Mouse (Mus musculus): ENCODE results near the gene Cldn4. TPM values are rescaled to one million over a fixed set of nuclear protein-coding genes. Genes with fewer than 3 reads are reported as not detected.
A peak's percentile ranks its signal among the peaks of the same experiment; 100 is the strongest.
"Not testable (repeated sequence)": the region's sequence is repeated elsewhere in the genome, so short reads cannot be mapped to it uniquely, and the experiment has no call there.

The Cldn4 gene
- total and polyA plus RNA-seq, 3 experiments = not detected

DNA sequence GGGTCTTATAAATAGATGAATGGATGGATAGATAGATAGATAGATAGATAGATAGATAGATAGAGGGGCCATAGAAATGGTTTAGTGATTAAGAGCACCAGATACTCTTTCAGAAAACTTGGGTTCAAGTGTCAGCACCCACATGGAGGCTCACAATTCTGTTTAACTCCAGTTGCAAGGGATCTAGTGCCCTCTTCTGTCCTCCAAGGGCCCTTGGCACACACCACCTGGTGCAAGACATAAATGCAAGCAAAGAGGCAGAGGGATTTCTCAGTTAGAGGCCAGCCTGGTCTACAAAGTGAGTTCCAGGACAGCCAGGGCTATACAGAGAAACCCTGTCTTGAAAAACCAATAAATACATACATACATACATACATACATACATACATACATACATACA is 17.9 kb upstream of the Cldn4 start:
- DNase-seq = not testable (repeated sequence)

DNA sequence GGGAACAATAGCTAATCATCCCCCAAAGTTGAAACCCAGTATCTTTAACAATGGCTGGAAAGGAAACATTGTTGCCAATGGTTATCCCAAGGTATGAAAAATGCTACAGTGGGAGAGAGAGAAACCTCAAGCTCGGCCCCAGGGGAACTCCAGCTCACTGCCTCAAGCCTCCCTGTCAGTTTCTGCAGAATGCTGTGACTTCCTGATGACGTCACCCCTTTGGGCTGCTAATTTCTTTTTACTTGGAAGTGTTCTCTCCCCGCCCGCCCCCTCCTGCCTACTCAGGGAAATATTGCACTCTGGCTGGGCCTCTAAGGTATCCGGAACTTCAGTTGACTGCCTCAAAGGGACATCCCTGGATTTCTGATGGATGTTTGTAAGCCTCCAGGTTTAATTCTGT is 16.8 kb upstream of the Cldn4 start:
- no peak for DNase-seq

DNA sequence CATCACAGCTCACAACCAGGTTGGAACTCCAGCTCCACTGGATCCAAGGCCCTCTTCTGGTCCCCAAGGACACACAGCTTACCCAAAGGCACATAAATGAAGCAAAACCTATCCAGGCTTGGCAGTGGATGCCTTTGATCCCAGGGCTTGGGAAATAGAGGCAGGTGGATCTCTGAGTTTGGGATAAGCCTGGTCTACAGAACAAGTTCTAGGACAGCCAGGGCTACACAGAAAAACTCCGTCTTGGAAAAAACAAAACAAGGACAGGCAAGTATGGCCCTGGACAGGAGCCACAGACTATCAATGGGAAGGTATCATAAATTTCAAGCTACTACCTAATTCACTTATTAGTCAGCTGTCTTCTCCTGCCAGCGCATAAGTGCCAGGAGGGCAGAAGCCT is 14.8 kb upstream of the Cldn4 start:
- DNase-seq = peak; percentile 51

DNA sequence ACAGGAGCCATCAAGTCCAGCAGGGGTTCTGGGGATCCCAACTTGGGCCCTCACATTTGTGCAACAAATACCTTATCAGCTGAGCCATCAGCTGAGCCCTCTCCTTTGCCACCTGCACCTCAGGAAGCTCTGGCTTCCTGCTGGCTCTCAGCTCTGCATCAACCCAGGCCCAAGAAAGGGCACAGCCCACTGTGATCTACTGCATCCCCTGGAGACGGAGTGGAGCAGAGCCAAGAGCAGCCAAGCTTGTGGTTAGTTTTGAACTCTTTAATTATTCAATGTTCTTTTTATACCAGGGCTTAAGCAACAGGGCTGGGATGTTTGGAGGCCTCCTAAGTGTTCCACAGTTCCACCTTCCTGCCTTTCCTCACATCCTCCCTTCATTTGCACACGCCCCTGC is 13.7 kb upstream of the Cldn4 start:
- no peak for DNase-seq

DNA sequence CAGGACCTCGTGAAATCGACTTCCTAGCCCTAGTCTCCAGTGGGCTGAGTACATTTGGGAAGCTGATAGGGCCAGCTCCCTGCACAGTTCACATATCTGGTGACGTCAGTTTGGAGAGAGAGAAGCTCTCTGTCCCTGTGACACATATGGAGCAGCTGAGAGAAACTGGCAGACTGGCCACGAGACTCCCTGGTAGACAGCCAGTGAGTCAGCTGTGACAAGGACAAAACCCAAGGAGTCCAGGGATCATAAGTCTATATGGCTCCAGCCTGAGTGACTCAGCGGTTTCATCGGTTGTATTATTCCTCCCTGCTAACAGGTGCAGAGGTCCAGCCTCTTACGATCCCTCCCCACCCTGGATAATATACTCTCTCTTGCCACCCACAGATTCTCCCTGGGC is 12.4 kb upstream of the Cldn4 start:
- peak; percentile 91 for DNase-seq

DNA sequence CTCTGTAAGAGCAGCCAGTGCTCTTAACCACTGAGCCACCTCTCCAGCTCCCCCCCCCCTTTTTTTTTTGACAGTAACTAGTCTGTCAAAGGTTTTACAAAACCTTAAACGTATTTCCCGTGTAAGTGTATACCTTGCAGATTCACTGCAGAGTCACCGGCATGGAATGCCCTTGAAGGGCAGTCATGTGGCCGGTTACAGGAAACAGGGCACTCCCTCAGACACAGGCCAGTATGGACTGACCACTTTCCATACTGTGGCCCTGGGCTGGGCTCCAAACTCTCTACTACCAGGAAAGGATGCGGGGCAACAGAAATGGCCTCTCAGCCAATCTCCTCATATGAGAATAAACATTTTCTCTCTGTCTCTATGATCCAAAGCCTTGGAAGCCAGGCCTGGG is 8.8 kb upstream of the Cldn4 start:
- DNase-seq = no peak

DNA sequence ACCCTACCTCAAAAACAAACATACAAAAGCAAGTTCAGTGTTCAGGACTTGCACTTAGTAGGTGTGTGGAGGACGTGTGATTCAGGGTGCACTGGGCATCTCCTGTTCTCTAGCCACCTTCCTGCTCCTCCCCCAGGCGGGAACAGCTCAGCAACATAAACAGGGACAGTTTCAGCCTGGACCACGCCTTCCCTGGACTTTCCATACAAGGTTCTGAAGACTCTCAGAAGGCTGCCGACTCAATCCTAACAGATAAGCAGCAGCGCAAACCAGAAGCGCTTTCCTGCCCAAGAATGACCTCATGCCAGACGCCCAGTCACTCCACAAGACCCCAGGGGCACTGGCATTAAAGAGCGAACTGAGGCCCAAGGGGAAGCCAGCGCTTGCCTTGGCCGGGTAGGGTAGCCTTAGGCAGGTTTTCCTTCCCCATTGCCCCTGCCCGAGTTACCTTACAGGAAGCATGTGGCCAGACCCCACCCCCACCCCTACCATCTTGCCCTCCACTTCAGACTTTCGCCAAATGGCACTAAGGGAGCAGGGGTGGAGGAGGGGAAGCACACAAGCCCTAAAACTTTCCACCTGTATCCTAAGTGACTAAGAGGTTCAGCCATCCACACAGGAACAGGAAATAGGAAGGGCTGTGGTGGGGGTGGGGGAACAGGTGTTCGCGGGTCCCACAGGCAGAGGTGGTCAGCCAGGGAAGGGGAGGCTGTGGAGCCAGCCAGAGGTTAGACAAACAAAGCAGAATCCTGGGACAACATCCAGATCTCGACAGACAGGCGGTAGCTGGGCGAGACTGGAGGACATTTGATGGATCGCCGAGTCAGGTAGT is 4.5 kb upstream of the Cldn4 start:
- no peak for DNase-seq

DNA sequence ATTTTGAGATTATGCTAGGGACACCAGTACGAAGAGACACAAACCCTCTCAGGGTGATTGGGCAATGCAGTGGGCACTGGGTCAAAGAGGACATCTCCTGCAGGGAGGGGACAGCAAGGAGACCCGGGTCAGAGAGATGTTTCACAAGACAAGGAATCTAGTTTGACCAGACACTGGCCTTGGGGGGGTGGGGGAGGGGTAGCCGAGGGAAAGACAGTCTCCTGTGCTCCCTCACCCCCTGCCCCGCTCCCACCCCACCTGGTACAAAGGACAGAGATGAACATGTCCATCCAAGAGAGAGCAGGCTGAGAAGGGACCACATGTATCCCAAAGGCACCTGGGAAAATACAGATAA is 1.3 kb upstream of the Cldn4 start:
- DNase-seq = no peak

DNA sequence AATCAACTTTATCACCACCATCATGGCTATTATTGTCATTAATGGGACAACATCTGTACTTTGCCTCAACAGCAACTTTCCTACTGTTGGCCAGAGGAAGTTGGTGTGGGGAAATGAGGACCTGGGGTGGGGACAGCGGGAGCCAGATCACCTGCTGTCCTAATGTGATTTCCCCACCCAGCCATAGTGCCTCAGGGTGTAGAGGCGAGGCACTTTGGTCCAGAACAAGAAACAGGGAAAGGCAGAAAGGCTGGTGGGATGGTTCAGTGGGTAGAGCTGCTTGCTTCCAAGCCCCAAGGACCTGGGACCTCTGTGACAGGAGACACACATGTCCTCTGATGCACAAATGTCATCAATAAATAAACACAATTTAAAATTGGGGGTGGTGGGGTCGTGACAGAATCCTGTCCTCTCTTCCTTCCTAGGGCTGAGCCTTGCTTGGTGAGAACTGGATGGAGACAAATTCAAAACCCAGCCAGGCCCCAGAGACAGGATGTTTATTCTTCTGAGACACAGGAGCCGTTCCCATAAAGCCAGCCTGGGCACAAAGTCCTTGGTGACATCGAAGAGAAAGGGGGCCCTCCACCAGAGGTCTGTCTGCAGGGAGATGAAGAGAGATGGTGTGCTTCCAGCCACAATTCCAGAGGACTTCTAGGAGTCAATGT is 818 bp upstream of the Cldn4 start:
- DNase-seq = no peak

DNA sequence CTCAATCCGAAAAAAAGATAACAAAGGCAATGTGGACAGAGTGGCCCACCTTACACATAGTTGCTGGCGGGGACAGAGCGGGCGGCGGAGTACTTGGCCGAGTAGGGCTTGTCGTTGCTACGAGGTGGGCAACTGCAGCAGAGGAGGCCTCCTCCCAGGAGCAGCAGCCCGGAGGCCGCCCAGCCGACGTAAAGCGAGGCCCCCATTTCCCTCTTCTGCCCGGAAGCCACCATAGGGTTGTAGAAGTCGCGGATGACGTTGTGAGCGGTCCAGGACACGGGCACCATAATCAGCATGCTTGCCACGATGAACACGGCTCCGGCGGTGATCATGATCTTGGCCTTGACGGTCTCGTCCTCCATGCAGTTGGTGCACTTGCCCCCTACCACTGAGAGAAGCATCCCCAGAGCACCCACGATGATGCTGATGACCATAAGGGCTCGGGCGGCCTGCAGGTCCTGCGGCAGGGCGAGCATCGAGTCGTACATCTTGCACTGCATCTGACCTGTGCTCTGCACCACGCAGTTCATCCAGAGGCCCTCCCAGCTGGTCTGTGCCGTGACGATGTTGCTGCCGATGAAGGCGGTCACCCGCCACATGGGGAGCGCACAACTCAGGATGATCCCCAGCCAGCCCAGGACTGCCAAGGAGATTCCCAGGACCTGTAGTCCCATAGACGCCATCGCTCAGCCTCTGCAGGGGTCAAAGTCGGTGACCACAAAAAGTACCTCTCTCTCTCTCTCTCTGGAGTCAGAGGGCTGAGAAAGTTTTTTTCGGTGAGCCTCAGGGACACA is 474 bp downstream of the Cldn4 start:
- DNase-seq = no peak

DNA sequence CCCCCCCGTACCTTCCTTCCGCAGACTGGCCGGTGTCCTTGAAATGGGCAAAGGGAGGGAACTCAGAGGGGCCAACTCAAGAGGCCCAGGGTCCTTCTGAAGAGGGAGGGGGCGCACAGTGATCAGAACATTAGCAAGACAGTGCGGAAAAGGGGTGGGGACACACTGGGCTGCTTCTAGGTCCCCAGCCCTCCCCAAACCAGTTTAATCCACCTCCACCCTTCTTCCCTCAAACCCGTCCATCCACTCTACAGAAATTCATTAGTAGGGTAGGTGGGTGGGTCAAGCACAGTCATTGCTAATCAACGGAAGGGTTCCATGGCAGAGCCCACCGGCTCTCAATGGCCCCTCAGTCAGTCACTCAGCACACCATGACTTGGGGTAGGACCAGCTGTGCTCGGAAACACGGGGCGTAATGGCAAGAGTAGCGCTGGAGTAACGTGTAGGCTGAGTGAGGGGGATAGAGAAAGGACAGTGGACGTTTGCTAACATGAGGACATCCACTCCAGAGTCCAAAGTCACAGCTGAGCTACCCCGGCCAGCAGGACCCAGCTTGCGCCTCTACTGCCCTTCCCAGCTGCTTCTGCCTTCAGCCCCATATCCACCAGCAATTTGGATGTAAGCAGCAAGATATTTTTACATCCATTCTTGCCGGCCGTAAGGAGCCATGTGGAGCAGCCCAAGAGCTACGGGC is 1.3 kb downstream of the Cldn4 start:
- no peak for DNase-seq

DNA sequence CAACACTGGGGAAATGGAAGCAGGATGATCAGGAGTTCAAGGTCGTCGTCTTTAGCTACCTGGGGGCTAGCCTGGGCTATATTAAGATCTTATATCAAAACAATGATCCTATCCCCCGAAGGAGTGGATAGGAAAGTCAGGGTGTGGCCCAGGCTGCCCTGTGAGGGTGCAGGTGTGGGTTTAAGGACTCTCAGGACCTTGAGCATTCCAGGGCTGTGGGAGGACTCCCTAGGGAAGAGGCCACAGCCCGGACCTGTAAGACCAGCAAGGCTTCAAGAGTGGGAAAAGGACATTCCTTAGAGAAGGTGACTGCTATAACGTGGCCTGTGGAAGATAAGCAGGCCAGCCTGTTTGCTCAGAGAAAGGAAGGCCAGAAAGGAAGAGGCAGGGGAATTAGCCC is 2.6 kb downstream of the Cldn4 start:
- DNase-seq = no peak

DNA sequence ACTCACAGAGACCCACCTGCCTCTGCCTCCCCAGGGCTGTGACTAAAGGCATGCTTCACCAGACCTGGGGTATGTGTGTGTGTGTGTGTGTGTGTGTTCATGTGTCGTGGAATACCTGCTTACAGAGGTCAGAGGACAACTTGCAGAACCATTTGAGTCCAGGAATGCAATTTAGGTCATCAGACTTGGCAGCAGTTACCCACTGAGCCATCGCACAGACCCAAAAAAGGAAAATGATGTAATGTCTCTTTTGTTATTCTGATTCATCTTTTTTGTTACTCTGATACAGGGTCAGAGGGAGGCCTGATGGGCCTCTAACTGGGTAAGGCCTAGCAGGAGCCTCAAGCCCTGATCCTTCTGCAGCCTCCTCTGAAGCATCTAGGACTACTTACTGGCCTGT is 4.0 kb downstream of the Cldn4 start:
- DNase-seq = peak; percentile 70

DNA sequence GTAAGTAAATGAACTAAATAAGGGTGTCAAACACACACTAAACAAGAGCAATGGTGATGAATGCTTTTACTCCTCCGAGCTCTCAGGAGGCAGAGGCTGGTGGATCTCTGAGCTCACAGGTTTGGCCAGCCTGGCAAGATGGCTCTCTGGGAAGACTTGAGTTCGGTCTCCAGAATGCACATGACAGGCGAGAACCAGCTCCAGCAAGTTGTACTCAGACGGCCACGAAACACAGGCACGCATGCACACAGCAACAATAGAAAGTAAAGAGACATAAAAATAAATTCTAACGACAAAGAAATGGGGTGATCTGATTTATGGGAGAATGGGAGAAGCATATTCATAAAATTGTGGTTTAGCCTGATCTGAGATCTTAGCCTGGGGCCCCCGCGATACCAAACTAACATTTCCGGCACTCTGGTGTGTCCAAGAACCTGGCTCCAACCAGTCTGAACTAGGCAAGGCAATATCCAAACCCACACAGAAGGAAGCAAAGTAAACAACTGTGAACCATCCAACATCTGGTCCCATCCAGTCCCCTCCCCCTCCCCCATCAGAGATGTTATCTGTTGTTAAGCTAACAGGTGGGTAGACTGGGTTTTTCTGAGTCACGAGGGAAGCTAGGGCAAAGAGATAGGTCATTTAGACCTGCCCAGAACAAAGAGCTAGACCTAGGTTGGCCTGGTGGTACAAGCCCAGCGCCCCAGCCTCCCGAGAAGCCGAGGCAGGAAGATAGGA is 5.1 kb downstream of the Cldn4 start:
- no peak for DNase-seq

DNA sequence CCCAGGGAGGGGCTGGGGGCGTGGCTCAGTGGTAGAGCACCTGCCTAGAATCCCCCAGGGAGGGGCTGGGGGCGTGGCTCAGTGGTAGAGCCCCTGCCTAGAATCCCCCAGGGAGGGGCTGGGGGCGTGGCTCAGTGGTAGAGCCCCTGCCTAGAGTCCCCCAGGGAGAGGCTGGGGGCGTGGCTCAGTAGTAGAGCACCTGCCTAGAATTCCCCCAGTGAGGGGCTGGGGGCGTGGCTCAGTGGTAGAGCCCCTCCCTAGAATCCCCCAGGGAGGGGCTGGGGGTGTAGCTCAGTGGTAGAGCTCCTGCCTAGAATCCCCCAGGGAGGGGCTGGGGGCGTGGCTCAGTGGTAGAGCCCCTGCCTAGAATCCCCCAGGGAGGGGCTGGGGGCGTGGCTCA is 7.2 kb downstream of the Cldn4 start:
- not testable (repeated sequence) for DNase-seq

DNA sequence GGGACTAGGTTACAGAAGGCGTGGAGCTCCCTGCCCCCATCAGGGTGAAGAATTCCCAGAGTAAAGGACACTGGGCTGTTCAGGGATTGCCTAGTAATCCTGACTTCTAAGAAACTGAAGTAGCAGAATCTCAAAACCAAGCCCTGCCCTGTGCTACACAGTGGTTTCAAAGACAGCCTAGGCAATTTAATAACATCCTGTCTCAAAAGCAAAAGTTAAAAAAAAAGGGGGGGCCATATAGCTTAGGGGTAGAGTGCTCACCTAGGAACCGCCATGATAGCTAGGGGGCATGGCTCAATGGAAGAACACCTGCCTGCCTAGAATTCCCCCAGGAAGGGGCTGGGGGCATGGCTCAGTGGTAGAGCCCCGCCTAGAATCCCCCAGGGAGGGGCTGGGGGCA is 7.7 kb downstream of the Cldn4 start:
- no peak for DNase-seq

DNA sequence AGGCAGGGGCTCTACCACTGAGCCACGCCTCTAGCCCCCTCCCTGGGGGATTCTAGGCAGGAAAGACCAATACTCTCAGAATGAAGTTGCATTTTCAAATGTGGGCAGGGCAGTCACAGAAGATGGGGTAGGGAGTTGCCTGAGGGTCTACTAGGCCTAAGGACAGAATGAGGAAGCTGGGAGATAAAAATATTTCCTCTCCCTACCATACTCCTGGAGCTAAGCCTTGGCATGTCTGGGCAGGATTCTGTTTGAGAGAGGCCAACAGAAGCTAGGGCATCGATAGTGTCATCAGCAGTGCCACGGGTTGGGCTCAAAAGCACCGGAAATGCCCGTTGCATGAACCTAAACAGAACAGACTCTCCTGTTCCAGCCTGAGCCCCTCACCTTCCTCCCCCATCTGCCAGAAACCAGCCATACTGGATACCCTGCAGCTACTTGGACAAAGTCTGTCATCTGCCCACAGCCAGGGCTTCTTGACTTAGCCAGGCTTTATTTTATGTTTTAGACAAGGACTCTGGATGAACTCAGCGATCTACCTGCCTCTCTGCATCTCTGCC is 10.0 kb downstream of the Cldn4 start:
- no peak for DNase-seq

DNA sequence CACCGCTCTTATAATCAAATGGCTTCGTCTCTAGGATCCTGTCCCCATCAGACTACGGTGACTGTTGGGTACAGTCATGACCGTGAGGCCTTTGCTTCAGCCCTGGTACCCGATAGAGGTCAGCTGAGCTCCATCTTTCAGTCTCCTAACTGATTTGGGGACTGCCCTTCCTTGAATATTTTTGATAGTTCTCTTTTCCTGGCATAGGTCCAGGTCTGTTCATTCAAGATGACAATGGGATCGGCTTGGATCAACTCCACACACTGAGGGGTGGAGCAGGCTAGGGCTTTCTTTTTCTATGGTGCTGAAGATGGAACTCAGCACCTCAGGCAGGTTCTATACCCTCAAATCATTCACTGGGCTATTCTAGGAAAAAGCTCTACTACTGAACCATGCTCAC is 10.7 kb downstream of the Cldn4 start:
- DNase-seq = no peak

DNA sequence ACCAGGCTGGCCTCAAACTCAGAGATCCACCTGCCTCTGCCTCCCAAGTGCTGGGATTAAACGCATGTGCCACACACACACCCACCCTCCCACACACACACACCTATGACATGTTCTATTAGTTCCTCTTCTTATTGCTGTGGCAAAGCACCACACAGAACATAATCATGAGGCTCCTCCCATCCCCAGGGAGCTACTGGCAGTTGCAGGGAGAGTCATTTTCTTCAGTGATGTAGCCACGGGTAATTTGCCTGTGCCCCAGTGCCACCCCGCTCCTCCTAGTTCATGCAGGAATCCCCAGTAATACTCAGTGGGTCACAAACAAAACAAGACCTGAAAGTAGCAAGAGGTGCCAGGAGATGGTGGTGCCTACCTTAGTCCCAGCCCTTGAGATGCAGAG is 12.1 kb downstream of the Cldn4 start:
- no peak for DNase-seq

DNA sequence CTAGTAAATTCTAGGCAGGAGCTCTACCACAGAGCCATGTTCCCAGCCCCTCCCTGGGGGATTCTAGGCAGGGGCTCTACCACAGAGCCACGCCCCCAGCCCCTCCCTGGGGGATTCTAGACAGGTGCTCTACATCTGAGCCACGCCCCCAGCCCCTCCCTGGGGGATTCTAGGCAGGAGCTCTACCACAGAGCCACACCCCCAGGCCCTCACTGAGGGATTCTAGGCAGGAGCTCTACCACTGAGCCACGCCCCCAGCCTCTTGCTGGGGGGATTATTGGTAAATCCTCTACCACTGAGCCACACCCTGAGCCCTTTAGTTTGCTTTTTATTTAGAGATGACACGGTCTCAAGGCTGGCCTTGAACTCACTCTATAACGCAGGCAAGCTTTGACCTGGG is 13.0 kb downstream of the Cldn4 start:
- DNase-seq = not testable (repeated sequence)

DNA sequence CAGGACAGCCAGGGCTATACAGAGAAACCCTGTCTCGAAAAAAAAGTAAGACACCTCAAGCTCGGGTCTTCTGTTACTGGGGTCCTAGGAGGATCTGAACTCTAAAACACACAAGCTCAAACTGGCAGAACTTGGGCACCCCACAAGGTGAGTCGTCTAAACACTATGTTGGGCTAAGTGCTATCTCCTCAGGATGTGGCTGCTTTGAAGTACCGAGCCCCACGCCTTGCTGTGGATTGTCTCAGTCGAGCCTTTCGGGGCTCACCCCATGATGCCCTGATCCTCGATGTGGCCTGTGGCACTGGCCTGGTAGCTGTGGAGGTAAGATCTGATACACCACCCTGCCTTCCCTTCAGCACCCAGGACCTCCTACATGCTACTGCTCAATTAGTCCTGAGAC is 13.5 kb downstream of the Cldn4 start:
- DNase-seq = no peak

DNA sequence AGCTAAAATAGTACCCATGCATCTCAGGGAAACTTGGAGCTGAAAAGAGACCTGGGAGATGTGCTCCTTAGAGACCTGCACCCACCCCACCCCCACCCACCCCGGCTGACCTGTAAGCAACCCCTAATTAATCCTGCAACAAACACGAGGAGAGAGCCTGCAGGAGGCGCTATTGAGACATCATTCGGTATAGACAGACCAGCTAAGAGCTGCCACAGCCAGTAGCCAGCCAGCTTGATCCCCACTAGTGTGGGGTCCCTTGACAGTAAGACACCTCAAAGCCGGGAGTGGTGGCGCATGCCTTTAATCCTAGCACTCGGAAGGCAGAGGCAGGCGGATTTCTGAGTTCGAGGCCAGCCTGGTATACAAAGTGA is 13.8 kb downstream of the Cldn4 start:
- DNase-seq = peak; percentile 44

Measured in adrenal gland, adult 2 months (tissue).